ENCODE assay signal across 26 mouse cellular contexts in the genomic region with DNA sequence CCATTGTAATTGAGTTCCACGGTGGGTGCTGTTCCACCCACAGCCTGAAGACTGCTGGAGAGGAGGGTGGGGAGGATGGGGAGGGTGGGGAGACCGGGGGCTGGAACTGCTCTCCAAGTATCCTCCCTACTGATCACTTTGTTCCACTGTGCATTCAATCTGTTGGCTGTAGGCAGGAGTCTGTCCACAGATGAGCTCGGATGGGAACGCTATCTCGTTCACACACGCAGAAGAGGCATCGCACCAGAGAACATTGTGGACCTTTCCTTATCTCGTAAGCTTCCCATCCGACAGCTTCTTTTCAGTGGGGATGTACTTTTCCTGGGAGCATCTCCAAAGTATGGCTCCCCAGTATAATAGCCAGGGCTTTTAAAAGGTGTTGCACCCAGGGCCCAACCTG. TPM values are rescaled to one million over a fixed set of nuclear protein-coding genes. Genes with fewer than 3 reads are reported as not detected.
"Had no signal": no experiment of that assay in that cellular context is flagged by ENCODE, and none has a peak within 500 bp of the region (broad histone marks: within the 10 kb centered on the region; RNA-seq: fewer than 3 reads in every experiment).

No protein-coding gene starts in this region.

- H3K27me3 ChIP-seq: neural tube, embryonic 12.5 days; neural tube, embryonic 13.5 days; neural tube, embryonic 15.5 days; stomach, embryonic 15.5 days had no signal

- H3K4me3 ChIP-seq: neural tube, embryonic 12.5 days; neural tube, embryonic 13.5 days; neural tube, embryonic 15.5 days; stomach, embryonic 15.5 days had no signal

- H3K9ac ChIP-seq: neural tube, embryonic 12.5 days; neural tube, embryonic 13.5 days; neural tube, embryonic 15.5 days; stomach, embryonic 15.5 days had no signal

- H3K27ac ChIP-seq: neural tube, embryonic 12.5 days; neural tube, embryonic 13.5 days; neural tube, embryonic 15.5 days; stomach, embryonic 15.5 days; stomach, postnatal 0 days had no signal

- DNase-seq: retina, postnatal 1 day; right cerebral cortex, adult 18-20 months; right cerebral cortex, postnatal 14 days; right cerebral cortex, postnatal 25 days; right cerebral cortex, postnatal 4 days; spleen, adult 18-20 months; thymus, adult 18-20 months; thymus, adult 2 months; thymus, postnatal 14 days; thymus, postnatal 25 days; thymus, postnatal 36 days; thymus, postnatal 4 days had no signal

- H3K36me3 ChIP-seq: neural tube, embryonic 12.5 days; neural tube, embryonic 13.5 days; neural tube, embryonic 15.5 days; stomach, embryonic 15.5 days had no signal

- H3K9me3 ChIP-seq: neural tube, embryonic 12.5 days; neural tube, embryonic 13.5 days; neural tube, embryonic 15.5 days; stomach, embryonic 15.5 days had no signal

- H3K4me1 ChIP-seq: neural tube, embryonic 12.5 days; neural tube, embryonic 13.5 days; neural tube, embryonic 15.5 days; stomach, embryonic 15.5 days had no signal

- H3K4me2 ChIP-seq: neural tube, embryonic 12.5 days; neural tube, embryonic 13.5 days; neural tube, embryonic 15.5 days; stomach, embryonic 15.5 days had no signal

RNA-seq across cellular contexts. Expression of a gene that starts 2.3 kb away (rescaled TPM):
- polyA plus RNA-seq: neural tube, embryonic 11.5 days; neural tube, embryonic 12.5 days; neural tube, embryonic 13.5 days; neural tube, embryonic 14.5 days; neural tube, embryonic 15.5 days; small intestine, adult 2 months; spleen, adult 2 months; stomach, embryonic 14.5 days; stomach, embryonic 15.5 days; stomach, embryonic 16.5 days; stomach, postnatal 0 days; testis, adult 2 months; urinary bladder, adult 2 months had no signal

RNA-seq across cellular contexts. Expression of a gene that starts 3.0 kb away (rescaled TPM):
- polyA plus RNA-seq: neural tube, embryonic 11.5 days; neural tube, embryonic 12.5 days; neural tube, embryonic 13.5 days; neural tube, embryonic 14.5 days; neural tube, embryonic 15.5 days; small intestine, adult 2 months; spleen, adult 2 months; stomach, embryonic 14.5 days; stomach, embryonic 15.5 days; stomach, embryonic 16.5 days; urinary bladder, adult 2 months had no signal

RNA-seq across cellular contexts. Expression of a gene that starts 13.7 kb away (rescaled TPM):
- polyA plus RNA-seq: neural tube, embryonic 11.5 days; neural tube, embryonic 12.5 days; neural tube, embryonic 13.5 days; neural tube, embryonic 14.5 days; neural tube, embryonic 15.5 days; small intestine, adult 2 months; spleen, adult 2 months; stomach, embryonic 14.5 days; stomach, embryonic 15.5 days; stomach, embryonic 16.5 days; stomach, postnatal 0 days; testis, adult 2 months; urinary bladder, adult 2 months had no signal

RNA-seq across cellular contexts. Expression of a gene that starts 36.6 kb away (rescaled TPM):
- polyA plus RNA-seq: neural tube, embryonic 11.5 days; neural tube, embryonic 12.5 days; neural tube, embryonic 13.5 days; neural tube, embryonic 14.5 days; neural tube, embryonic 15.5 days; small intestine, adult 2 months; spleen, adult 2 months; stomach, embryonic 14.5 days; stomach, embryonic 15.5 days; stomach, embryonic 16.5 days; stomach, postnatal 0 days; thymus, adult 2 months; thymus, postnatal 0 days; urinary bladder, adult 2 months had no signal

RNA-seq across cellular contexts. Expression of a gene that starts 42.3 kb away (rescaled TPM):
- polyA plus RNA-seq: neural tube, embryonic 11.5 days; neural tube, embryonic 12.5 days; neural tube, embryonic 13.5 days; neural tube, embryonic 14.5 days; neural tube, embryonic 15.5 days; small intestine, adult 2 months; spleen, adult 2 months; stomach, embryonic 14.5 days; stomach, embryonic 15.5 days; stomach, embryonic 16.5 days; stomach, postnatal 0 days; testis, adult 2 months; thymus, adult 2 months; thymus, postnatal 0 days; urinary bladder, adult 2 months had no signal
